Mouse (Mus musculus) megakaryocyte, embryonic 14.5 days (primary cell): ENCODE results near the gene C2cd3. TPM values are rescaled to one million over a fixed set of nuclear protein-coding genes. Genes with fewer than 3 reads are reported as not detected.

Source experiments
- H3K27me3 ChIP-seq: replicated peaks from 2 replicates; pipeline ENCODE3; 2012; ENCODE audit warnings: inconsistent platforms
- H3K36me3 ChIP-seq: replicated peaks from 2 replicates; pipeline ENCODE3; 2012; ENCODE audit warnings: low read length, inconsistent platforms, mixed read lengths
- H3K4me1 ChIP-seq: 2 replicates; pipeline ENCODE4 v1.6.1; 2012; ENCODE audit warnings: inconsistent platforms
- H3K4me3 ChIP-seq: replicated peaks from 2 replicates; pipeline ENCODE3; 2012; ENCODE audit warnings: moderate library complexity, mild to moderate bottlenecking, inconsistent platforms
- H3K9me3 ChIP-seq: 2 replicates; pipeline ENCODE4 v1.6.1; 2012; ENCODE audit warnings: inconsistent platforms
- FLI1 ChIP-seq: IDR thresholded peaks from 2 replicates; pipeline ENCODE4 v1.6.1; 2012; ENCODE audit warnings: low read length, inconsistent platforms, mixed read lengths
- GATA1 ChIP-seq: IDR thresholded peaks from 3 replicates; pipeline ENCODE4 v1.6.1; 2012; ENCODE audit warnings: mixed read lengths, low read length, inconsistent platforms, borderline replicate concordance
- polyA plus RNA-seq: library from polyadenylated mRNA; stranded (reverse); fragments of >175 nt; gene quantifications from 2 replicates; pipeline ENCODE4 v1.2.3, GENCODE M21; 2012; ENCODE audit warnings: low replicate concordance; ENCODE audit not compliant: insufficient read depth

C2cd3 gene
- polyA plus RNA-seq, 1 experiment, result 10.7 TPM

DNA sequence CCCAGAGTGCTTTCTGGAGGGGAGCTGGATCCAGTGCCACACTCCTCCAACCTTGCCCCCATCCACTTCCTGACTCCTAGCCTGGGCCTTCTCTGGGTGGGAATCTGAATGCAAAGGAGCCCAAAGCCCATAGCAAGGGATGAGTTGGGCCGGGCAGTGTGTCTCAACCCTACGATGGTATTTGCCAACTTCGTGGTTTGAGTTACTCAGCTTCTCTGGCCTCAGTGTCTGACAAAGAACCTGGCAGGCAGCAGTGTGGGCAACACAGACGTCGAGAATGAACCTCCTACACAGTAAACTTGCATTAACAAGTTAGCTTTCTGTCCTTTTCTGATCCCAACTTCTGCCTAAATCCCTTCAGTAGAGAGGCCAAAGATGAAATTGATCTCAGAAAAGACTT lies 112.5 kb downstream of the C2cd3 start:
- no peaks in the 10 kb centered on the region for H3K9me3 ChIP-seq
- H3K4me3 ChIP-seq, result no peak overlapping the region
- TF ChIP-seq GATA1, result no peak
- TF ChIP-seq FLI1, result no peak
- no peaks in the 10 kb centered on the region for H3K36me3 ChIP-seq
- H3K4me1 ChIP-seq, result peaks cover 33% of the 10 kb centered on the region
- peaks cover 14% of the 10 kb centered on the region for H3K27me3 ChIP-seq

DNA sequence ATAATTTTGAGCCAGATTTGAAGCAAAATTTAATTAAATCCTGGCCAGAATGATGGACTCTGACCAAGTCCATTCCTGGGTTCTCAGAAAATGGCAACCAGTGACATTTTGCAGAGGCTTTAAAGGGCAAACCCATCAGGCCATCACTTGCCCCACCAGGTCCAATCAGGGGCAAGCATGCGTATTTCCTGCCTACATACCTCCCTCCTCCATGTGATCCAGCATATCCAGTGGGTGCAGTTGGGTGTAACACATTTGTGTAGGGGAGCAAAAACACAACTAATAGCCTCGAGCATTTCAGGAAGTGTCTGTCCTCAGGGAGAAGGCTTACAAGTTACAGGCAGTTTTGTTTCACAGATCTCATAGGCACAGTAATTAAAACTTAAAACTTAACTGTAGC lies 115.3 kb downstream of the C2cd3 start:
- H3K4me3 ChIP-seq, result no peak overlapping the region
- peaks cover 2% of the 10 kb centered on the region for H3K27me3 ChIP-seq
- H3K9me3 ChIP-seq, result no peaks in the 10 kb centered on the region
- TF ChIP-seq FLI1 (no peak), GATA1 (no peak)
- peaks cover 24% of the 10 kb centered on the region for H3K4me1 ChIP-seq
- H3K36me3 ChIP-seq, result no peaks in the 10 kb centered on the region

DNA sequence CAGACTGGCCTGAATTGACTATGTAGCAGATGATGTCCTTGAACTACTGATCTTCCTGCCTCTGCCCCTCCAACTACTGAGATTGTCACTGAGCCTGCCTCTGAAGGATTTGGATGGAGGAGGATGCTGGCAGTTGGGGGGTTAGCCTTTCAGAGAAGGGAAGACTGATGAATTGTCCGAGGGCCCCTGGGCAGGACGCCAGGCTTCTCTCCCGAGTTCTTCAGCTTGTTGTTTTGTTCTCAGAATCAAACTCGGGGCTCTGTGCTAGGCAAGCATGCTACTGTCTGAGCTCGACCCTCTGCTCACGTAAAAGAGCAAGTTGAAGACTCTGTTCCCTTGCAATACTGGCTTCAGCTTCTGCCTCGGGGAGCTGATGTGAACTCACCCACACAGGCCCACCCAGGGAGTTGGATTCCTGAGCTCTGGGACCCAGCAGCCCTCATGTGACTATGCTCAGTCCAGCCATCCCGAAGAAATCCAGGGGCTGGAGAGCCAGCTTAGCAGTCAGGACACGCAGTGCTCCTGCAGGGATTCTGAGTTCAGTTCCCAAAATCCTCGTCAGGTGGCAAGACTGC lies 116.5 kb downstream of the C2cd3 start:
- Histone ChIP-seq H3K4me1 (peaks cover 26% of the 10 kb centered on the region), H3K9me3 (no peaks in the 10 kb centered on the region), H3K36me3 (no peaks in the 10 kb centered on the region), H3K4me3 (no peak overlapping the region), H3K27me3 (peaks cover 2% of the 10 kb centered on the region)
- TF ChIP-seq FLI1 (no peak), GATA1 (no peak)

DNA sequence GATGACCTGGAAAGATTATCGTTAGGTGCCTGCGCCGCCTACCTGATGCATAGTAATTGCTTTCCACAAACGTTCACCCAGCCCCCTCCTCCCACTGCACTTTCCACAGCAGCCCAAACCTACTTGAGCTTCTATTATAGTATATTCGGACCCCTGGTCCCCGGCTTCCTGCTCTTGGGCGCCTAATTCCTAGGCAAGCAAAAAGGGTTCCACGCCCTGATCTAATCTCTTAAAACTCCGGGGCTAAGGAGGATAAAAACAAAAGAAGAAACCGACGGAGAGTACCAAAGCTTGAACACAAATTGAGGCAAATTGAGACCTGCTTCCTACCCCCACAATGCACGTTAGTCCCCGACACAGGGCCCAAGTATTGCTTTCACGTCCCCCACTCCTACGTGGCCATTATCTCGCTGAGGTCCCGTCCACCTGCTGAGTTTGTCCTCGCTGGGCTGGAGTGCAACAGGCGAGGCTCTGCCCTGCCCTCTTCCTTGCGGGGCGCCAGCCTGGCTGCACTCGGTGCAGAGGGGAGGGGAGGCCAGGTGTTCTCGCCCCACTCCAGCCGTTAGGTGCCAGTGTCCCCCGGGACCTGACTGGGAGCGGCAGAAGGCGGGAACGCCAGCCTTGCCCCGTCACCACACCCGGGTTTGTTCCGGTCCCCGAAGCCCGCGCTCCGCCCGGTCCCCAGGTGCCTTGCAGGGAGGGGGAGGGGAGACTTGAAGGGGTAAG lies 120.5 kb downstream of the C2cd3 start:
- no peaks in the 10 kb centered on the region for H3K9me3 ChIP-seq
- peaks cover 37% of the 10 kb centered on the region for H3K36me3 ChIP-seq
- peaks cover 49% of the 10 kb centered on the region for H3K4me1 ChIP-seq
- peaks cover 2% of the 10 kb centered on the region for H3K27me3 ChIP-seq
- peak overlapping the region; percentile 94 for H3K4me3 ChIP-seq
- TF ChIP-seq FLI1, result no peak
- no peak for TF ChIP-seq GATA1

DNA sequence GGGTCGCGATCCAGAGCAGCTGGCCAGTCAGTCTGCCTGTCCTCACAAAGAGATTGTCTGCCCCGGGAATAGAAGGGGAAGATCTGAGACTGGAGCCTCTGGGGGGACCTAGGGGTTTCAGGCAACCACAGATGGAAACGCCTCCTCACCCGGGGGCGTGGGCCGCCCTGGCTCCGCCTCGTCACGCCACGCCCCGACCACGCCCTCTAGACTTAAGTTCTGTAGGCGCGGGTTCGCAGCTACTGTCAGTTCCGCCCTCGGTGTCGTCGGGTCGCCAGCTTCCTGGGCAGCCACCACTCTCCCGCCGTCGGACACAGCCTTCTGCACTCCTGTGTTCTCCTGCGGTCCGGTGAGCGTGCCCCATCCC lies 121.1 kb downstream of the C2cd3 start, which contains the start of gene Ucp2:
Ucp2 (plus strand) TSS at position 221 of the 367 bp plus-strand sequence.
- TF ChIP-seq FLI1 (no peak), GATA1 (no peak)
- Histone ChIP-seq H3K9me3 (no peaks in the 10 kb centered on the region), H3K36me3 (peaks cover 42% of the 10 kb centered on the region), H3K27me3 (peaks cover 2% of the 10 kb centered on the region), H3K4me1 (peaks cover 54% of the 10 kb centered on the region), H3K4me3 (peak within 1 kb of the TSS; percentile 94)

DNA sequence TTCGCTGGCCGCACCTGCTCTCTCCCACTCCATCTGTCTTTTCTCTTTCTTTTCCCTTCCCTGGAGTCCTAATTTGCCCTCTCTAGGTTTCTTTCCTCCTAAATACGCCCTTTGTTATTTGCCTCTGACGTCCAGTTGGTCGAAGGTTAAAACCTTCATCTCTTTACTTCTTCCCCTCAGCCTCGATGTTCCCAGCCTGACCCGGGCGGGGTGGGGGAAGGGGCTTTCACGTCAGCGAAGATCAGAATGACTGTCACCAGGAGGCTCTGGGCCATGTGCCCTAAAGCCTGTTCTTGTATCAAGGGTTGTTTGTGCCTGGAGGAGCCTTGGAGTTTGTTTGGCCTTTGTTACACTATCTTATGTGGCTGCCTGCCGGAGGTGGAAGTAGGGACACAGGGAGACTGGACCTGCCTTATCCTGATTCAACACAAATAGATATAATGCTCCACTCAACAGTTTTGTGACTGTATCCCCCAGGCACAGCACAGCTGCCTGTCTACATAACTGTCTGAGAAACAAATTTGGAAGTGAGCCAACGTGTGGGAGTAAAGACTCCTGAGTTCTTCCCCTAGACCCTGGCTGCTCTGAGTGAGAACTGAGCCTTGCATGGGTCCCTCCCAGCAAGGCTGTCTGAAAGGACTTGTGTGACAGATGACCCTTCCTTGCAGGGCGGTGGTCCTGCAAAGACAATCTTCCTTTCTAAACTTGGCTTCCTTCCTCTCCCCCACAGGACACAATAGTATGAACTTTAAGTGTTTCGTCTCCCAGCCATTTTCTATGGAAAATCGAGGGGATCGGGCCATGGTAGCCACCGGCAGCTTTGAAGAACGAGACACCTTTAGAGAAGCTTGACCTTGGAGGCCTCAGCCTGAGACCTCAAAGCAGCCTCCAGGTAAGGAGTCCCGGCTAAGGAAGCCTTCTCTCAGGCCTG lies 121.7 kb downstream of the C2cd3 start:
- no peak for TF ChIP-seq GATA1
- TF ChIP-seq FLI1, result no peak
- H3K4me3 ChIP-seq, result peak overlapping the region; percentile 94
- H3K9me3 ChIP-seq, result no peaks in the 10 kb centered on the region
- H3K27me3 ChIP-seq, result peaks cover under 1% of the 10 kb centered on the region
- peaks cover 49% of the 10 kb centered on the region for H3K36me3 ChIP-seq
- H3K4me1 ChIP-seq, result peaks cover 60% of the 10 kb centered on the region

DNA sequence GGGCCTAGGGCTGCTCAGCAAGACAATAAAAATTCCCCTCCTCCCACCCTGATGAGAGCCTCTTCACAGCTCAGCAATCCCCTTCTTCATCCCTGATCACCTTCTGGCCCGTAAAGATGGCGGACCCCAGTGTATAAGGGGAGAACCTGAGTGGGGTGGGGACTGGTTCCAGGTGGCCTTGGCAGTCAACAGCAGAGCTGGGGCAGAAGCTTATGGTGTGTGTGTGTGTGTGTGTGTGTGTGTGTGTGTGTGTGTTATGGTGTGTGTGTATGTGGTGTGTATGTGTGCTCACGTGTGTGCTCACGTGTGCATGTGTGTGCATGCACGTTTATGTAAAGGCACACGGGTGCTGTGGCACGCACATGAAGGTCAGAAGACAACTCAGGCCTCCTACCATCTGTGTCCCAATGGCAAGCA lies 122.4 kb downstream of the C2cd3 start:
- no peaks in the 10 kb centered on the region for H3K27me3 ChIP-seq
- peaks cover 67% of the 10 kb centered on the region for H3K4me1 ChIP-seq
- H3K36me3 ChIP-seq, result peaks cover 55% of the 10 kb centered on the region
- H3K9me3 ChIP-seq, result no peaks in the 10 kb centered on the region
- no peak for TF ChIP-seq FLI1
- H3K4me3 ChIP-seq, result peak overlapping the region; percentile 94

DNA sequence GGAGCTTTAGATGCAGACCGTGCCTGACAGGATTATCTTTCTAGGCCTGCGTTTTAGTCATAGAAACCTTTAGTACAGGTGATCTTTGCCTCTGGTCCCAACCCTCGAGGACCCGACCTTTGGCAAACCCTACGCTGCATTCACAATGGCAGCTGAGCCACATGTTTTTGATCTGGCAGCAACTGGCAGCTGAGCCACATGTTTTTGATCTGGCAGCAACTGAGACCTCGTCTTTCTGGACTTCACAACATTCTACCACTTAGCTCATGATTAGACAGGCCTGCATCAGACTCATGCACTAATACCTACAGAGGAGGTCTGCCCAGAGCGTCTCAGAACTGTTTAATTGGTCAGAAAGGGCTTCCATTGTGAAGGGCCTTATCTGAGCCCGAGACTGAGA lies 123.0 kb downstream of the C2cd3 start:
- Histone ChIP-seq H3K9me3 (no peaks in the 10 kb centered on the region), H3K27me3 (no peaks in the 10 kb centered on the region), H3K4me3 (peak overlapping the region; percentile 94), H3K4me1 (peaks cover 73% of the 10 kb centered on the region), H3K36me3 (peaks cover 62% of the 10 kb centered on the region)
- TF ChIP-seq GATA1 (no peak), FLI1 (no peak)

DNA sequence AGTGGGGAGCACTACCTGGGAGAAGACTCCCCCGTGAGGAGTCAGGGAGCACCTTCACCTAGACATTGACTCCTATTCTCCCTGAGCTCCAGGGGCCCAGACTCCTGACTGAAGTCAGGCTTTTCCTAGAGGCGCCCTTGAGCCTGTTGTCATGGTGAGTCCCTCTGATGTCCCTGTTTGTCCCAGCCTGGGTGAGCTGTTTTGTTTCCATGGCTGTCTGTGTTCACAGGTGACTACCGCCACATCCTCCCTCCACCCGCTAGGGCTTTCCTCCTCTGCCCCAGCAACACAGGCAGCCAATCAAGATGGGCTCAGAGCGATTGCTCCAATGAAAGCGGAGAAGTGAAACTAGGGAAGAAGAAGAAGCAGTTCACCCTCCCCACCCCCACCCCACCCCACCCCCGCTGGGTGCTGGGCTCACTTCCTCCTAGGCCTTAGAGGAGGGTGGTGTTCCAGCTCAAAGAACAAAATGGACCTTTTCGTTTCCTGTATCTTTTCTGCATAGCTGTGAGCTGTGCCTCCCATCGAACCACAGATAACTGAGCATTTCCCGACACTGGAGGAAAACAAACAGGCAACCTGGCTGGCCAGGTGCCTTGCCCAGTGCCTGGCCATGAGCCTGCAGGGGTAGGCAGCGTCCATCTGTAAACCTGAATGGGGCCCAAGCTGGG lies 123.7 kb downstream of the C2cd3 start:
- peaks cover 68% of the 10 kb centered on the region for H3K36me3 ChIP-seq
- H3K27me3 ChIP-seq, result no peaks in the 10 kb centered on the region
- H3K4me3 ChIP-seq, result peak overlapping the region; percentile 94
- no peaks in the 10 kb centered on the region for H3K9me3 ChIP-seq
- H3K4me1 ChIP-seq, result peaks cover 74% of the 10 kb centered on the region
- TF ChIP-seq FLI1 (no peak), GATA1 (no peak)

DNA sequence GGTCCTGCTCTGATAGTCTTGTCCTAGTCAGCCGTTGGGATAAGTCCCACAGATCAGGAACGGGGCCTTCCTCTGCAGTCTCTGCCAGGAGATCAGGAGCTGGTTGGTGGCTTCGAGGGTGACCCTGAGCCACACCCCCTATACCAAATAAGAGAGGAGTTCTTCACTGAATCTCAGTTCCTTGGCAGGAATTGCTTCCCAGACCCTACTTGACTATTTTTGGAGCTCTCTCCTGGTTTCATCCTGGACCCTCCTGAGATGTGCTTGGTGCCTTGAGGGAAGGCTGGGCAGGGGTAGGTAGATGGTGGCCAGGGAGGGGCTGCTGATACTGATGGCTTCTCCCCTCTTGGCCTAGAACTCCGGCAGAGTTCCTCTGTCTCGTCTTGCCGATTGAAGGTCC lies 124.3 kb downstream of the C2cd3 start:
- peaks cover 71% of the 10 kb centered on the region for H3K36me3 ChIP-seq
- H3K4me1 ChIP-seq, result peaks cover 76% of the 10 kb centered on the region
- H3K9me3 ChIP-seq, result no peaks in the 10 kb centered on the region
- H3K27me3 ChIP-seq, result no peaks in the 10 kb centered on the region
- no peak for TF ChIP-seq FLI1
- no peak for TF ChIP-seq GATA1
- peak overlapping the region; percentile 94 for H3K4me3 ChIP-seq
